Comparison of ENCODE assay signal across 10 mouse cellular contexts in the genomic region with DNA sequence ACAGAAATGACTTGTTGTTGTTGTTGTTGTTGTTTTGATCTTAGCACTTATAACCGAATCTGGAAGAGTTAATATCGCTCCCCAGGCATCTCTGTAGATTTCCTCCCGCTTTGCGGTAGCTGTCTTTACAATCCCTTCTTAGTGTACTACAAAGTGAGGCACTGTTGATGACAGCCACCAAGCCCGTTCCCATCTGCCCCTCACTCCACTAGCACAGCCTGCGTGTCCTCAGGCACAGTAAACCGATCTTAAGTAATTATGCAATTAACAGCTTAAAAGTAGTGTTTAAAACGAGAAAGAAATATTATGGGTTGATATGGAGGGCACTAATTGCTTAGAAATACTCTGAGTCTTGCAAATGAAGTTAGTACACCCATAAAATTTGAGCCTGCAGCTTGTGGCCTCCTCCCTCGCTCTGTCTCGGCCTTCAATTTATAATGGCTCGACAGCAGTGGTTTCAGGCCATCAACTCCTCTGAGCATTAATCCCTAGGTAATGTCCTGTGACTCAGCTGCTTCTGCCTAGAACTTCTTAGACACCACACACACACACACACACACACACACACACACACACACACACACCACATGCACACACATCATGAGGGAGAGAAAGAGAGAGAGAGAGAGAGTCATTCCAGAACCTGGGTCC.
"Had no signal": no experiment of that assay in that cellular context is flagged by ENCODE, and none has a peak within 500 bp of the region (broad histone marks: within the 10 kb centered on the region; RNA-seq: fewer than 3 reads in every experiment).

No protein-coding gene starts in this region.

- H3K9me3 ChIP-seq: limb, embryonic 13.5 days; midbrain, embryonic 12.5 days had no signal

- H3K9ac ChIP-seq: limb, embryonic 13.5 days; liver, embryonic 14.5 days; midbrain, embryonic 12.5 days had no signal

- DNase-seq: kidney, adult 9 months; left cerebral cortex, postnatal 4 days; lung, adult 18-20 months; thymus, postnatal 4 days had no signal

- H3K4me2 ChIP-seq: limb, embryonic 13.5 days; midbrain, embryonic 12.5 days had no signal

- H3K36me3 ChIP-seq: limb, embryonic 13.5 days; midbrain, embryonic 12.5 days had no signal

- H3K27me3 ChIP-seq: limb, embryonic 13.5 days; midbrain, embryonic 12.5 days had no signal

- ATAC-seq: intestine, embryonic 16.5 days; midbrain, embryonic 16.5 days had no signal

- H3K4me3 ChIP-seq: limb, embryonic 13.5 days; midbrain, embryonic 12.5 days had no signal

- H3K27ac ChIP-seq: limb, embryonic 13.5 days; liver, embryonic 14.5 days; midbrain, embryonic 12.5 days; stomach, postnatal 0 days had no signal

- H3K4me1 ChIP-seq: limb, embryonic 13.5 days; midbrain, embryonic 12.5 days had no signal
